Mouse (Mus musculus): ENCODE measurements around the gene Mta3.

GRCm38 (mm10) chr17:83707846-83708245 lies 1.9 kb downstream of the Mta3 start:
- TF ChIP-seq MAFK (IDR thresholded peaks at IDR 0.05; ENCODE audit: insufficient read depth, low read depth, low read length) = no peak
- TF ChIP-seq CHD2 (IDR thresholded peaks at IDR 0.05; ENCODE audit: low read depth, low read length) = no peak
- no peak for TF ChIP-seq HCFC1 (IDR thresholded peaks at IDR 0.05; ENCODE audit: borderline replicate concordance, insufficient read depth, low read length)
